Mouse (Mus musculus) C2C12 (cell line): ENCODE data around the gene Spen. TPM values are rescaled to one million over a fixed set of nuclear protein-coding genes. Genes with fewer than 3 reads are reported as not detected.

Experiments
- H3K27me3 ChIP-seq: one replicate; pipeline ENCODE4 v1.6.1; 2011; ENCODE audit not compliant: control insufficient read depth, insufficient read depth, insufficient read length
- H3K36me3 ChIP-seq: one replicate; pipeline ENCODE4 v1.6.1; 2011; ENCODE audit not compliant: control insufficient read depth, insufficient read depth
- H3K4me3 ChIP-seq: one replicate; pipeline ENCODE4 v1.5.1; 2011; ENCODE audit warnings: mild to moderate bottlenecking, control low read depth; ENCODE audit not compliant: poor library complexity, insufficient read depth, severe bottlenecking
- H3K79me2 ChIP-seq: one replicate; pipeline ENCODE4 v1.6.1; 2011; ENCODE audit not compliant: control insufficient read depth, insufficient read depth
- H3K79me3 ChIP-seq: one replicate; pipeline ENCODE4 v1.6.1; 2011; ENCODE audit warnings: low read depth, control low read depth
- H3ac ChIP-seq: one replicate; pipeline ENCODE3; 2011; ENCODE audit warnings: low read depth; ENCODE audit not compliant: control insufficient read depth, insufficient read length
- CEBPB ChIP-seq: IDR thresholded peaks from one replicate; pipeline ENCODE4 v1.6.1; 2011; ENCODE audit warnings: low read depth, mild to moderate bottlenecking, control low read depth, moderate library complexity
- CTCF ChIP-seq: IDR thresholded peaks from one replicate; pipeline ENCODE4 v1.5.1; 2011; ENCODE audit not compliant: control insufficient read depth, insufficient read depth, insufficient read length
- FOSL1 ChIP-seq: IDR thresholded peaks from one replicate; pipeline ENCODE4 v1.8.0; 2011; ENCODE audit warnings: mild to moderate bottlenecking, low read length; ENCODE audit not compliant: poor library complexity, insufficient read depth, severe bottlenecking
- MAX ChIP-seq: IDR thresholded peaks from one replicate; pipeline ENCODE4 v1.6.1; 2011; ENCODE audit warnings: mild to moderate bottlenecking, control low read depth
- MYOD1 ChIP-seq: IDR thresholded peaks from one replicate; pipeline ENCODE4 v1.6.1; 2011; ENCODE audit warnings: low read depth; ENCODE audit not compliant: control insufficient read depth, insufficient read length
- MYOG ChIP-seq: IDR thresholded peaks from one replicate; pipeline ENCODE4 v1.6.1; 2011; ENCODE audit not compliant: control insufficient read depth, insufficient read length; ENCODE audit errors: extremely low read depth
- USF1 ChIP-seq: IDR thresholded peaks from one replicate; pipeline ENCODE4 v1.6.1; 2011; ENCODE audit warnings: low read depth, mild to moderate bottlenecking, control low read depth, moderate library complexity
- long read RNA-seq, 2 experiments: library from polyadenylated mRNA; unstranded; transcript quantifications; one replicate each; pipeline ENCODE4 v2.0.0; 2019 to 2020
- polyA plus RNA-seq: library from polyadenylated mRNA; unstranded; fragments of >200 nt; fragmentation: generic; extraction: Trizol; gene quantifications from one replicate; pipeline ENCODE4 v1.2.1, GENCODE M21; 2012; ENCODE audit warnings: missing spikeins

The Spen gene
- 12.1 TPM for polyA plus RNA-seq
- long read RNA-seq, experiment 1, partial matches to known transcripts, result 3 of 5 reads
- long read RNA-seq, experiment 1, other reads (novel, unspliced or antisense), result 2 of 5 reads
- long read RNA-seq, experiment 2, partial matches to known transcripts, result 3 of 7 reads
- long read RNA-seq, experiment 2, other reads (novel, unspliced or antisense), result 4 of 7 reads

DNA sequence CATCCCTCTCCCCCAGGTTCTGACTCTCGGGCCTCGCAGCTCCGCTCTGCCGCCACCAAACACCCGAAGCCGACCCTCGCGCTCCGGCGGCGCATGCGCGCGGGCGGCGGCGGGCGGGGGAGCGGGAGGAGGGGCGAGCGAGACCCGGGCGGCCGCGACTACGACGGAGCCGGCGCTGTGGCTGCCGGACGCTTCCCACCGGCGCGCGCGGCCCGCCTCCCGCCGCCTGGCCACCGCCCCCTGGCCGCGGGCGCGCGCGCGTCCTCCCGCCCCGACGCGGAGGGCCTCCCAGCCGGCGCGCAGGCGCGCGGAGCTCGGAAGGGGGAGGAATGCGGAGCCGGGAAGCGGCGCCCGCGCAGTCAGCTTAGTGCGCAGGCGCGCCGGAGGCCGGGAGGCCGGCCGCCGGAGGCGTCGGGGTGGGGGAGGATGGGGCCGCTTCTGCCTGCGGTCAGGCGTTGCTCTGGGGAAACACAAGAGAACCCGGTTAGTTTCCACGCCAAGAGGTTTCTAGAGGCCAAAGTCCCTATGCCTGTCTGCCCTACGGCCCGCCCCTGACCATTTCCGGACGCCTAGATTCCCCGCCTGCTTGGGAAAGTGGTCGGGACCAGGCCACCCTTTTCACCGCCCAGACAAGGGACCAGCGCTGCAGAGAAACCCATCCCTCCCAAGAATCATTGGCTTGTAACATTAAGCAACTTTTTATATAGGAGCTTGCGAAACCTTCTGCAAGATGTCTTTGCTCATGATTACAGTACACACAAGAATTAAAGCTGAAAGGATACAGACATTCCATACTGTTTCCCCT, at the start of gene Spen:
Spen (minus strand) TSS at position 190 of the 805 bp plus-strand sequence.
- H3K79me3 ChIP-seq, result peaks cover 41% of the 10 kb centered on the region
- TF ChIP-seq FOSL1 (no peak), USF1 (no peak), MYOD1 (no peak), CEBPB (peak; percentile 72)
- peak within 1 kb of the TSS; percentile 87 for H3ac ChIP-seq
- no peaks in the 10 kb centered on the region for H3K36me3 ChIP-seq
- H3K4me3 ChIP-seq, result peak within 1 kb of the TSS; percentile 84
- H3K79me2 ChIP-seq, result peaks cover 47% of the 10 kb centered on the region
- no peaks in the 10 kb centered on the region for H3K27me3 ChIP-seq

DNA sequence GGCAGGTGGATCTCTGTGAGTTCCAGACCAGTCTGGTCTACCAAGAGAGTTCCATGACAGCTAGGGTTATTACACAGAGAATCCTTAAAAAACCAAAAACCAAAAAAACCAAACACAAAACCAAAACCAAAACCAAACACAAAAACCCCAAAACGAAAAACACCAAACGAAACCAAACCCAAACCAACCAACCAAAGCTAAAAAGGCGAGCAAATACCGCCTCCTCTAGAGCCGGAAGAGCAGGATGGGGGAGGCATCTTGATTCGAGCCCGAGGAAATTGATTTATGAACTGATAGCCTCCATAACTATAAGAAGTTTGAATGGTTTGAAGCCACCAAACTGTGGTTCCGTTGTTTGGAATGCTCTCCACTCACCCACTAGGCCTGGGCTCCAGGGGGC, 45.5 kb upstream of the Spen start:
- no peaks in the 10 kb centered on the region for H3K79me3 ChIP-seq
- H3K36me3 ChIP-seq, result peaks cover 41% of the 10 kb centered on the region
- TF ChIP-seq MYOD1 (no peak), MYOG (no peak), MAX (no peak), FOSL1 (no peak), CEBPB (no peak), USF1 (no peak), CTCF (no peak)
- no peaks in the 10 kb centered on the region for H3K79me2 ChIP-seq
- no peak overlapping the region for H3K4me3 ChIP-seq
- no peaks in the 10 kb centered on the region for H3K27me3 ChIP-seq
- no peak overlapping the region for H3ac ChIP-seq

DNA sequence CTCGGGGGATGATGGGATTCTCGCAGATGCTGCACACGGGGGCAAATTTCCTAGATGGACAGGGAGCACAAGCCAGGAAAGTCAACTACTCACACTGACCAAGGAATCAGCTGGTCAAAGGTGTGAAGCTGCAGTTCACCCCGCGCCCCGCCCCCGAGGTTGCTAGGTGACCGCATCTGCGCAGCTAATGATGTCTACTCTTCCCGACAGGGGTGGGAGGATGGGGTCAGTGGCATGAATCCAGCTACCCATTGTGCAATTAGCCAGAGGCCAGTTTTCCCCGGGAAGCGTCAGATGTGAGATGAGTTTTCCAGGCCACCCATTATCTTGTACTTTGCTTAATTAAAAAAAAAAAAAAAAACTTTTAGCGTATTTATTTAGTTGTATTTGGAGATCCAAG, 42.7 kb upstream of the Spen start:
- H3ac ChIP-seq, result no peak overlapping the region
- no peaks in the 10 kb centered on the region for H3K27me3 ChIP-seq
- H3K79me3 ChIP-seq, result no peaks in the 10 kb centered on the region
- no peak overlapping the region for H3K4me3 ChIP-seq
- H3K79me2 ChIP-seq, result no peaks in the 10 kb centered on the region
- TF ChIP-seq CTCF (no peak), MYOD1 (no peak), MYOG (no peak), CEBPB (no peak), FOSL1 (no peak), USF1 (no peak), MAX (no peak)
- H3K36me3 ChIP-seq, result peaks cover 30% of the 10 kb centered on the region

DNA sequence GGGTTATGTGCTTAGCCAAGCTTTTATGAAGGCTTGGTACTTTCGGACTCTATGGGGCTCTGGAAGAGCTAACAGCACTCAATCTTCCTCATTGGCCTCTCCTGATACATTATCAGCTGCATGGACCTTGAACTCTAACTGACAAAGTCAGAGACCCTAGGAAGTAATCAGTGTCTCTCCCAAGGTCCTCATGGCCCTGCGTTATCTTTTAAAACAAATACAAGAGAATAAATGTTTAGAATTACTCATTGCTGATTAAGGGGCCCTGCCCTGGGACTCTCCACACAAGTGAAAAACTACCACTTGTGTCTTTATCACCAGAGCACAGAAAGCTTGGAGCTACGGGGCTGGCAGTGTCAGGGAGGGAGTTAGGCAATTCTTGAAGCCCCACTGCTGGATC, 40.4 kb upstream of the Spen start:
- Histone ChIP-seq H3K79me3 (no peaks in the 10 kb centered on the region), H3K36me3 (peaks cover 26% of the 10 kb centered on the region), H3ac (no peak overlapping the region), H3K27me3 (no peaks in the 10 kb centered on the region), H3K79me2 (no peaks in the 10 kb centered on the region), H3K4me3 (no peak overlapping the region)
- no peak for TF ChIP-seq MYOD1

GRCm38 (mm10) chr4:141576877-141577276, 38.5 kb upstream of the Spen start:
- no peaks in the 10 kb centered on the region for H3K79me3 ChIP-seq
- no peaks in the 10 kb centered on the region for H3K79me2 ChIP-seq
- peaks cover 20% of the 10 kb centered on the region for H3K36me3 ChIP-seq
- H3ac ChIP-seq, result no peak overlapping the region
- H3K4me3 ChIP-seq, result no peak overlapping the region
- TF ChIP-seq MYOG (no peak), MYOD1 (no peak), MAX (no peak), CEBPB (no peak), USF1 (no peak), CTCF (no peak), FOSL1 (no peak)
- H3K27me3 ChIP-seq, result no peaks in the 10 kb centered on the region

DNA sequence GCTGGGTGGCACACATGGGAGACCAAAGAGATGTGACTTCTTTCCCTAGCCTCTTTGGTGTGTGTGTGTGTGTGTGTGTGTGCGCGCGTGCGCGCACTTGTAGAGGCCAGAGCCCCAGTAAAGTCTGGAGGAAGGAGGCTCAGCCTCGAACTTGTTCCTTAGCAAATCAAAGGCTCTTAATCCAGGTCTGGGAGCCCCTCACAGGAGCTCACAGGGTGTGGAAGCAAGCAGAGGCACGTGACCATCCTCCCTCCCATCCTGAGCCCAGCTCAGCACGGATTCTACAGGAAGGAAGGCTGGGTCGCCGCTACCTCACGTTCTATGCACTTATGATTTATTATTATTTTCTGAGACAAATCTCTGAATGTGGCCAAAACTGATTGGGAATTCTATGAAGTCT, 38.0 kb upstream of the Spen start:
- Histone ChIP-seq H3K79me2 (no peaks in the 10 kb centered on the region), H3K27me3 (no peaks in the 10 kb centered on the region), H3K79me3 (no peaks in the 10 kb centered on the region), H3K4me3 (no peak overlapping the region), H3K36me3 (peaks cover 20% of the 10 kb centered on the region), H3ac (no peak overlapping the region)
- no peak for TF ChIP-seq CTCF
- no peak for TF ChIP-seq MAX
- TF ChIP-seq USF1, result no peak
- no peak for TF ChIP-seq CEBPB
- no peak for TF ChIP-seq MYOG
- no peak for TF ChIP-seq MYOD1
- TF ChIP-seq FOSL1, result no peak
